Mouse (Mus musculus) cerebellum, postnatal 36 days (tissue): ENCODE measurements around the gene Cul7.

Experiments used
- DNase-seq, 2 experiments: peaks; one replicate each; pipeline ENCODE4 v3.0.0; 2021 to 2022; ENCODE audit warnings: mixed read lengths in 2 of 2

The Cul7 gene

GRCm38 (mm10) chr17:46650232-46651031 is at the start of gene Cul7:
Gene Cul7, plus strand, starts transcription at chr17:46650337.
- peak; percentile 84 to 90 for DNase-seq

GRCm38 (mm10) chr17:46600569-46600968 is 49.6 kb upstream of the Cul7 start:
- DNase-seq, result no peak

- DNase-seq, result no peak
Measured at GRCm38 (mm10) chr17:46602212-46602611, 47.9 kb upstream of the Cul7 start.

GRCm38 (mm10) chr17:46603229-46603628 is 46.9 kb upstream of the Cul7 start:
- DNase-seq, result no peak

- DNase-seq, result no peak
Measured at GRCm38 (mm10) chr17:46605126-46605525, 45.0 kb upstream of the Cul7 start.

GRCm38 (mm10) chr17:46605987-46606386 is 44.1 kb upstream of the Cul7 start:
- DNase-seq, result no peak

- DNase-seq, result no peak
Measured at GRCm38 (mm10) chr17:46609721-46610514, 40.2 kb upstream of the Cul7 start.

- no peak for DNase-seq
Measured at GRCm38 (mm10) chr17:46611316-46611715, 38.8 kb upstream of the Cul7 start.

GRCm38 (mm10) chr17:46612189-46612588 is 37.9 kb upstream of the Cul7 start:
- no peak for DNase-seq

- no peak for DNase-seq
Measured at GRCm38 (mm10) chr17:46612820-46613219, 37.3 kb upstream of the Cul7 start.

GRCm38 (mm10) chr17:46613229-46613628 is 36.9 kb upstream of the Cul7 start:
- DNase-seq, result no peak

GRCm38 (mm10) chr17:46617799-46618198 is 32.3 kb upstream of the Cul7 start:
- no peak for DNase-seq

- no peak for DNase-seq
Measured at GRCm38 (mm10) chr17:46618394-46618768, 31.8 kb upstream of the Cul7 start.

- DNase-seq, result no peak
Measured at GRCm38 (mm10) chr17:46618769-46619682, 31.1 kb upstream of the Cul7 start.

GRCm38 (mm10) chr17:46619683-46620357 is 30.3 kb upstream of the Cul7 start:
- DNase-seq, result no peak

GRCm38 (mm10) chr17:46621324-46621723 is 28.8 kb upstream of the Cul7 start:
- peak; percentile 55 to 64 for DNase-seq

GRCm38 (mm10) chr17:46622269-46622668 is 27.9 kb upstream of the Cul7 start:
- DNase-seq, result no peak

GRCm38 (mm10) chr17:46623819-46624557 is 26.1 kb upstream of the Cul7 start:
- DNase-seq, result no peak

- DNase-seq, result no peak
Measured at GRCm38 (mm10) chr17:46624598-46624997, 25.5 kb upstream of the Cul7 start.

- DNase-seq, result no peak
Measured at GRCm38 (mm10) chr17:46627409-46627808, 22.7 kb upstream of the Cul7 start.

- peak; percentile 51 to 54 for DNase-seq
Measured at GRCm38 (mm10) chr17:46628471-46628790, 21.7 kb upstream of the Cul7 start.
